Mouse (Mus musculus) natural killer cell, adult 2 months (primary cell): ENCODE measurements at regions not wholly inside any gene's neighbourhood (a gene's known extent, or its start where the extent isn't known, plus 50 kb on each side); places are given as distances from the start of the nearest gene placed in this dataset.

Experiments used
- DNase-seq, 2 experiments: peaks; one replicate each; pipeline ENCODE4 v3.0.0; 2022; ENCODE audit warnings: low spot score in 2 of 2

DNA sequence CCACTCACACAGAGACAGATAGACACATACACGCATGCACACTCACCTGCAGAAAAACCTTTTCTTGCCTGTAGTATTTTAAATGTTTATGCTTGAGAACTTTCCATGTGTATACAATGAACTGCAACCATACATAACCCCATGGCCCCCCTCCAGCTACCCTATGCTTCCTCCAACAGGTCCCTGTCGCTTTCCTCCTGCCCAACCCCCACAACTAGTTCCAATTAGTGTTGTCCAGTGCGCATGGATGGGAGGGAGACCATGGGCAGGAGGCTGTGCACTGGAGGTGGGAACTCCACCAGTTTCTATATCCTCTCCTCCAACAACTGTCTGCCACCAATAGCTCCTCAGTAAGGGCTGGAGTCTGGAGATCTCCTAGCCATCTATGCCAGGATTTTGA, 82.9 kb upstream of the Jade1 start:
- no peak for DNase-seq

GRCm38 (mm10) chr3:41469106-41469505, 86.4 kb upstream of the Jade1 start:
- no peak for DNase-seq

DNA sequence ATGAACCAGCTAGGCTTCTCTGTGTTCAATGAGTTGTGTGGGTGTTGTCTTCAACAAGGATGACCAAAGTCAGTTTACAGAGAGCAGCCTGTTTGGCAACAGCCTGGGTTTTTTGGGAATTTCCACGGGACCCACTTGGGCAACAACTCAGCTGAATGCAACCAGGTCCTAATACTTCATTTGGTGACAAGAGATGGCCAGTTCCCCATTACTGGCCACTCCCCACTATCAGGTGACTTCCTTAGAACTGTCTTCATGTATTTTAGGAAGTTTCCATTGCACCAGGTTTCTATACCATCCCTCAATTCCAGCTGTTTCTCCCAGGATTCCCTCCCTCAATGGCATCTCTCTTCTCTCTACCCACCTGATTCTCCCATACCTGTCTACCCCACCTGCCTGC, 87.7 kb upstream of the Jade1 start:
- DNase-seq = no peak

- no peak for DNase-seq
Measured at GRCm38 (mm10) chr3:41465893-41466292, 89.6 kb upstream of the Jade1 start.

DNA sequence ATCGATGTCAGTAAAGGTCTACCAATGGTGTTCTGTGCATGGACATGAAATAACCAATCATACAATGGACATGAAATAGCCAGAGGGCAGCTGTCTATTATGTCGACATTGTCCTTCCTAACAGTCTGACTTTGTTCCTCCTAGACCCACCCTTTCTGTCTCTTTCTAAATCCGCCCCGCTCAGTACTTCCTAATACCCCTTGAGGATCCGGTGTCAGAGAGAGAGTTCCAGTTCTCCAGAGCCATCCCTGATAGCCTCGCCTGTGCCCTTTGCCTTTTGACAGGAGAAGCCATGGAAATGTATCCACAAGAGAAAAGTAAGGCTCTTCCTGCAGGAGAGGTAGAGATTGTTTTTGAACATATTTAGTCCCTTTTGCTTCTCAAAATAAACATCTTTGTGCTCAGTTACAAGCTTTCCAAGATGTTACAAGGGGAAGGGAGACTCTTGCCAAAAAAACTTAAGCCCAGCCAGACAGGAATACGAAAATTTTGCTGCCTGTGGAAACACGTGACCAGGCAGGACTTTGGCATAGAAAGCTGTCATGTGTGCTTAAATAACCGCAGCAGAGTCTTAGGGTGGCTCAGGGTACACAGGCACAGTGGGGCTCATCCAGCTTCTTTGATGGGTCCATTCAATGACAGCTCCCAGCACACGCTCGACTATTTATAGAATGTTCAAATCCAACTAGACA, 92.4 kb upstream of the Jade1 start:
- DNase-seq = no peak

DNA sequence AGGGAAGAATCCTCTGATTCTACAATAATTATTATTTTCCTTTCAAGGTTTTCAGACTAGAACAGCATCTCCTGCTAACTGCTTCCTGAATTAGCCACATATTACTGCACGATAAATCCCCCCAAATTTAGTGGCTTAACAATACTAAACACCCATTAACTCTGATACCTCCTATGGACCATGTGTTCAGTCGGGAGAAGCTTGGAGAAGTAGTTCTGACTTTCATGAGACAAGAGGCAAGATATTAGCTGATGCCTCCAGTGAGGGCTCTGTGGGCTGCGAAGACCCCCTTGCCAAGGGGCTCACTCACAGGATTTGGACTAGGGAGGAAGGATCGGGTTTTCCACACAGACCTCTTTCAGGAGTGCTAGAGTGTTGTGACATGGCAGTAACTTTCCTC, 95.4 kb upstream of the Jade1 start:
- no peak for DNase-seq

DNA sequence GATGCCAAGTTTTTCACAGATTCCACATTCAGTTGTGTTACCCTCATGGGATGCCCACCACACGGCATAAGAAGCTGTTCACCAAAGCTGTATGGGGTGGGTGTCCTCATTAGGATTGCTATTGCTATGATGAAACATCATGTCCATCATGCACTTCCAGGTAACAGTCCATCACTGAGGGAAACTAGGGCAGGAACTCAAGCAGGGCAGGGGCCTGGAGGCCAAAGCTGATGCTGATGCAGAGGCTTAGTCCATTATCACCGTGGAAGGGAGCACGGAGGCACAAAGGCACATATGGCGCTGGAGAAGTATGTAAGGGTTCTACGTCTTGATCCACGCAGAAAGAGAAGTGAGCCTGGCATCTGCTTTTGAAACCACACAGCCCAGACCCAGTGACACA, 97.4 kb upstream of the Jade1 start:
- DNase-seq = no peak

GRCm38 (mm10) chr3:41453525-41453924, 102.0 kb upstream of the Jade1 start:
- no peak for DNase-seq

DNA sequence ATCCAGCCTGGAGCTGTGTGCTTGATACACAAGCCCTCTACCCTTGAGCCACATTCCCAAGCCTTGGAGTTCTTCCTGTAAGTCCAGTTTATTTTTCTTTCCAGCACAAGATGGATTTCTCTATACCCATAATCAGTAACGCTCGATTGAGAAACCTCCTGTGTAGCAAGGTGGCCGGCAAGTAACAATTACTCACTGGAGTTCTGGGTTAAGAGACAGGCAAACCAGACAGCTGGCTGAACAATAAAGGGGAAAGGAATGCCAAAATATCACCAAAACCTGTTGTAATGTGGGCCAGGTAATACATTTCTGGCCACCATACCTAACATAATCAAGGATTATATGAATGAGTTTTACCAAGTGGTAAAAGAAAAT, 102.8 kb upstream of the Jade1 start:
- DNase-seq = no peak

GRCm38 (mm10) chr3:41452020-41452715, 103.4 kb upstream of the Jade1 start:
- DNase-seq = no peak

GRCm38 (mm10) chr3:41450696-41451095, 104.8 kb upstream of the Jade1 start:
- no peak for DNase-seq

- DNase-seq = no peak
Measured at GRCm38 (mm10) chr3:41444243-41444753, 111.2 kb upstream of the Jade1 start.

DNA sequence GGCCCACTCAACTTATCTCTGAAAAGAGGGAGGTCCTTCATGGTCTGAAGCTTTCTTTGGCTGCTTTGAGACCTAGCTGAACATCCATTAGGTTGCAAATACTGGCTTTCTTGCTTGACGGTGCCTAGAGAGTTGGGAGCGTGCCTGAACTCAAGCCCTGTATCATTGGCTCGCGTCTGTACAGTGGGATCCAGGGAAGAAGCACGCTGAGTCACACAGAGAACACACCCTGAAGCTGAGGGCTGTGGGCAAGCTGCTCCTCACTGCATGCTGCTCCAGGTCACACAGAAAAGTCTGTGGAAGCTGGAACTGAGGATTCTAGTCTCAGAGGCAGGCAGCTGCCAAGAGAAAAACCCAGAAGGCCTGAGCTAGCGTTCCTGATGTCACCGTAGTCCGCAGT, 119.3 kb upstream of the Jade1 start:
- DNase-seq = no peak

DNA sequence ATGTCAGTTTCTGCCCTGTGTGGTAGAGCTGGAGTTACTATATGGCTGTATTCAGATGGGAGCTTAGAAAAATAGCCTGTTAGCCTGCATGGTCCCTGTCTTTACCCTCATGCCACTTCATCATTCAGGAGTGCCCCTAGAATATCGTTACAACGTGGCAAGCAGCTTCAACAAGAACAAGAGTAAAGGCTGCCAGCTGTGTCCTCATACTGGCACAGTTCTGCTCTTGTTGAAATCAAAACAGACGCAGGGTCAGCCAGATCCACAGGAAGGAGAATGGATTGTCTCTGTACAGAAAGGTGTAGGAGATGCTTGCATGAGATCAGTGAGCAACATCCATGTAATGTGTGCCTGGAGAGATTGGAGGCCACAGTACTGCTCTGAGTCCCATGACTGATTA, 122.4 kb upstream of the Jade1 start:
- DNase-seq = no peak

DNA sequence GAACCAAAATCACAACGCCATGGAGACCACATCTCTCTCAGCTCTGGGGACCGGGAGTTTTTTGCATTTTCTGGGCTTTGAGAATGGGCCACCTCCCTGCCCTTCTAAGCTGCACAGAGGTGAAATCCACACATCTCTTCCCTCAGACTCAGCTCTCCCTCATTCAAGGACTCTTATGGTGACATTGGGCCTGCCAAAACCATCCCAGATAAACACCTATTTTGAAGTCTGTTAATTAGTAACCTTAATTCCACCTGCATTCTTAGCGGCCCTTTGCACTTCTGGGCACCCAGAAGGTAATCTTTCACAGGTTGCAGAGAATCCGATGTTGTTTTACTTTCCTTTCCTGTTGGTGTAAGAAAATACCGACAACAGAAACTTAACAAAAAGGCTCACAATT, 123.2 kb upstream of the Jade1 start:
- DNase-seq = no peak

DNA sequence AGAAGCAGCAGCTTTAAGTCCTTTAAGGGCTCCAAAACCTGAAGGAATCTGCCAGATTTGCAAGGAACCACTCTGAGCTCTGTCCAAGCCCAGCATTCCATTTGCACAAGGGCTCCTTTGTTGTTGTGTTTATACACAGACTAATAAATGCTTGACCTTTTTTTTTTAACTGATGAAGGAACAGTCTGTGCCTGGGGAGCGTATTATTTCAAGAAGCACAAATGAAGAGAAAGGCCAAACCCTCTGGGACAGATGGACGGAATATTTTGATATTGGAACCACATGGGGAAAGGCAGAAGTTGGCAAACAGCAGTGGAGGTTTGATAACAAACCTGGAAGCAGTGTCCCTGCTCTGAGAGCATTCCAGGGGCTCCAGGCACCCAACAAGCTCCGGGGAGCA, 125.3 kb upstream of the Jade1 start:
- DNase-seq = no peak

GRCm38 (mm10) chr3:41426946-41427345, 128.6 kb upstream of the Jade1 start:
- no peak for DNase-seq

DNA sequence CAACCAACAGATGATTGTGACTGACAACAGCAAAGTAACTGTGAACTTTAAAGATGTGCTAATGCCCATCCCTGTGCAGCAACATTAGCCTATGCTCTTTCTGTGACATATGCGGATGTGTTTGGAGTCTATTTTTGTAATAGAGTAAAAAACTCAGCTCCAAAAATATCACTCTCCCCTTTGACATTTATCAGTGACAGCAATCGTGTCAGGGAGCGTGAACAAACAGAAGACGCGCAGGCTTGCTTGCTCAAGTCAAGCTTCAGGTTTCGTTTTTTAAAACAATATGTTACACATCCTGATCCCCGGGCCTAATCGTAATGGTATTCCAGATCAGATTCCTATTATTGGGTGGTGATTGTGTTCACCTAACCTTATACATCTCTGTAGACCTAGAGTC, 129.7 kb upstream of the Jade1 start:
- no peak for DNase-seq

DNA sequence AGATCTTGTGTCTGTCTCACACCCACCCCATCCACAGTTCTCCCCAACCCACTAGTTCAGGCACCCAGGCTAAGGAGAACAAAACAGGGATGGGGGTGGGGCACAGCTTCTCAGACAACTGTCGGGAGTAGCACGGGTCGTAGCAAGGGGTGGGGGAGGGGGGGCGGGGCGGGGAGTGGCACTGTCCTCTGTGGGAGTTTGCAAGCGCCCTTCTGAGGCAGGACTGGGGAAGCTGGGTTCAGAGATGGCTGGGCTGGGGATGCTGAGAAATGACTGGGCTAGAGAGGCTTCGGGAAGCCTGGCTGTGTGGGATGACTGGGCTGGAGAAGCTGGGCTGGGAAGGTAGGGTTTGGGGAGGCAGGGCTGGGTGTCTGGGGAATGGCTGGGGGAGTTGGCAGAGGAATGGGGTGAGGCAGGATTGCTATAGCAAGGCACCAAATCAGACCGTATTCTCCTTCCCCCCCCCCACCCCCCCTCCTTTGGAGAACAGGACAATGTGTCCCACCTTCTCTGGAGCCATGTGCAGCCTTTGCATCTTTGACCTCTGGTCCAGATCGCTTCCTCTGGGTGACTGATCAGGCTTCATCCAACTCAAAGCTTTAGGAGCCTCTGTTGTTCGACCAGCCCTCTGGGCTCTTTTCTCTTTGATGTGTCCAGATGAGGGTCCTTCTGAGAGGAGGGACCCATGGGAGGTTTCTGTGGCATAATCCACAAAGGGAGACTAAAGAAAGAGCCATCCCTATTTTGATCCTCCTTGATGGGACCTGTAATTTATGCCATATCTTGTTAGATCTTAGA, 131.2 kb upstream of the Jade1 start:
- DNase-seq = no peak

DNA sequence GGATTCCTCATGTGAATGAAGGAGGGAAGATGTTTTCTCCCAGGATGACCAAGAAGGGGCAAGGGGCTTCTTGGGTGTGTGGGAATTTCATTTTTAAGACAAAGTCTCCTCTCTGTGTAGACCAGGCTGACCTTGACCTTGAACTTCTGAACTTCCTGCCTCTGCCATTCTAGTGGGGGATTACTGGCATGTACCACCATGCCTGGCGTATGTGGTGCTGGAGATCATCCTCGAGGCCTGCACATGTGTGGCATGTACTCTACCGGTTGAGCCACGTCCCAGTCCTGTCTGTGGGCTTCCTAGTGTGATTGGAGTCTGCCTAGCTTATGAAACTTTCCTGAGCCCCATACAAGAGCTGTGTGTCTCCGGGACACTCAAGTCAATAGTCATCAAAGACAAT, 131.9 kb upstream of the Jade1 start:
- no peak for DNase-seq

- DNase-seq = no peak
Measured at GRCm38 (mm10) chr3:41422615-41423579, 132.6 kb upstream of the Jade1 start.

- DNase-seq = no peak
Measured at GRCm38 (mm10) chr3:41413771-41414170, 141.8 kb upstream of the Jade1 start.
